Mouse (Mus musculus) intestine, embryonic 14.5 days (tissue): ENCODE measurements around the gene Arl1. TPM values are rescaled to one million over a fixed set of nuclear protein-coding genes. Genes with fewer than 3 reads are reported as not detected.
"Not testable (repeated sequence)": the region's sequence is repeated elsewhere in the genome, so short reads cannot be mapped to it uniquely, and the experiment has no call there.

Experiments
- ATAC-seq: fragments of 200-750 bp; cut with Nextera tagmentation; replicated peaks from 2 replicates; pipeline ENCODE4 v1.8.0; 2017; ENCODE audit warnings: low read depth, moderate number of reproducible peaks, moderate TSS enrichment, moderate library complexity; ENCODE audit not compliant: low FRiP score, low TSS enrichment
- DNase-seq: peaks from one replicate; pipeline ENCODE4 v3.0.0-alpha.2; 2018; ENCODE audit warnings: low spot score
- H3K27ac ChIP-seq: fragments of 300-500 bp; sonication (generic); 2 replicates; pipeline ENCODE4 v1.5.1; 2014; ENCODE audit warnings: low read depth, mild to moderate bottlenecking, control low read depth
- H3K27me3 ChIP-seq: fragments of 300-500 bp; sonication (generic); replicated peaks from 2 replicates; pipeline ENCODE4 v1.6.1; 2014; ENCODE audit warnings: low read length, control low read depth; ENCODE audit not compliant: control insufficient read depth, insufficient read depth
- H3K36me3 ChIP-seq: fragments of 300-500 bp; sonication (generic); 2 replicates; pipeline ENCODE4 v1.6.1; 2014; ENCODE audit warnings: low read length, control low read depth; ENCODE audit not compliant: control insufficient read depth, insufficient read depth
- H3K4me1 ChIP-seq: fragments of 300-500 bp; sonication (generic); replicated peaks from 2 replicates; pipeline ENCODE4 v1.6.1; 2014; ENCODE audit warnings: low read length, control low read depth, mixed read lengths; ENCODE audit not compliant: control insufficient read depth, insufficient read depth
- H3K4me2 ChIP-seq: fragments of 300-500 bp; sonication (generic); 2 replicates; pipeline ENCODE4 v1.6.1; 2014; ENCODE audit warnings: low read length
- H3K4me3 ChIP-seq: fragments of 300-500 bp; sonication (generic); 2 replicates; pipeline ENCODE4 v1.5.1; 2014; ENCODE audit warnings: low read depth, low read length, control low read depth, mixed read lengths
- H3K9ac ChIP-seq: fragments of 300-500 bp; sonication (generic); 2 replicates; pipeline ENCODE4 v1.6.1; 2014; ENCODE audit warnings: mild to moderate bottlenecking, low read length
- H3K9me3 ChIP-seq: fragments of 300-500 bp; sonication (generic); 2 replicates; pipeline ENCODE4 v1.6.1; 2016; ENCODE audit warnings: low read length, control low read depth; ENCODE audit not compliant: control insufficient read depth
- WGBS: fragments of 180-500 bp; shearing (Covaris S2); extraction: QIAGEN DNeasy Blood & Tissue Kit; methylation state at CpG from one replicate; pipeline ENCODE4 v1.1.7; 2014; 5-methylcytosine and 5-hydroxymethylcytosine counted together
- polyA plus RNA-seq: library from polyadenylated mRNA; unstranded; fragments of >200 nt; fragmentation: Nextera tagmentation; extraction: Ambion mirVana; gene quantifications from 2 replicates; pipeline ENCODE4 v1.2.1, GENCODE M21; 2014

Arl1 gene
- polyA plus RNA-seq, 1 experiment from 2014 or later, result 175 TPM

DNA sequence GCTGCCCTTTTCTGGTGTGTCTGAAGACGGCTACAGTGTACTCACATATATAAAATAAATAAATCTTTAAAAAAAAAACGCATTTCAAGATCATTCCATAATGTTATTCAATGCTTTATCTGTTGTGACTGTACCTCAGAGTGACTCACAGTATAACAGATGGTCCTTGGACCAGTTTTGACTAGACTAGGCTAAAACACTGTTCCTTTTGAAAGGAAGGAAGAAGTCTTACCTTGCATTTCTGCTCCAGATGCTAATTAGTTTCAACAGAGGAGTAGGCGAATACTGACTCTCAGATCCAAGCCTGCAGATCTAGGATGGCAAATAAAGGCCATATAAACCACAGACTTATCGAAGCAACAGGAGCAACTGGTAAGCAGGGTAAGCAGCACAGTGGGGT, 50.1 kb downstream of the Arl1 start:
- WGBS, result 82% methylated on average over 4 of the region's 4 CpGs
- H3K4me2 ChIP-seq, result no peak overlapping the region
- H3K27me3 ChIP-seq, result no peaks in the 10 kb centered on the region
- DNase-seq (no peak), ATAC-seq (no peak)
- H3K36me3 ChIP-seq, result peaks cover 61% of the 10 kb centered on the region
- no peaks in the 10 kb centered on the region for H3K4me1 ChIP-seq
- no peak overlapping the region for H3K4me3 ChIP-seq
- H3K9ac ChIP-seq, result no peak overlapping the region
- no peaks in the 10 kb centered on the region for H3K9me3 ChIP-seq
- no peak overlapping the region for H3K27ac ChIP-seq

DNA sequence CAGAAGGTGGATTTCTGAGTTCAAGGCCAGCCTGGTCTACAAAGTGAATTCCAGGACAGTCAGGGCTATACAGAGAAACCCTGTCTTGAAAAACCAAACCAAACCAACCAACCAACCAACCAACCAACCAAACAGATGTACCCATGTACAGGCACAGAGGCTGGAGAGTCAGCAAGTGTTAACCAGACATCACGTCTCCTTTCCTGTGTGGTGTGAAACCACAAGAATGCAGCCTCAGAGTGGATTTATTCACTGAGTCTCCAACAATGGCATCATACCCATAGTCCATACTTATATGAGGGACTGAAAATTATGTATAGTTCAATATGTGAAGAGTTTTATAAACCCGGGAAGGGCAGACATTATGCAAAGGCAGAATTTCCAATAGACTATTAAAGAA, 52.5 kb downstream of the Arl1 start:
- H3K4me3 ChIP-seq, H3K4me1 ChIP-seq, H3K9ac ChIP-seq, DNase-seq, H3K27me3 ChIP-seq, H3K9me3 ChIP-seq, H3K27ac ChIP-seq, ATAC-seq, H3K4me2 ChIP-seq: not testable (repeated sequence)
- 86% methylated on average over 2 of the region's 2 CpGs for WGBS
- peaks cover 61% of the 10 kb centered on the region for H3K36me3 ChIP-seq

GRCm38 (mm10) chr10:88783941-88784340, 53.3 kb downstream of the Arl1 start:
- 93% methylated on average over 5 of the region's 5 CpGs for WGBS
- no peak overlapping the region for H3K4me2 ChIP-seq
- no peak overlapping the region for H3K4me3 ChIP-seq
- no peak overlapping the region for H3K9ac ChIP-seq
- H3K4me1 ChIP-seq, result no peaks in the 10 kb centered on the region
- no peak overlapping the region for H3K27ac ChIP-seq
- DNase-seq, result no peak
- peaks cover 52% of the 10 kb centered on the region for H3K36me3 ChIP-seq
- H3K27me3 ChIP-seq, result no peaks in the 10 kb centered on the region
- no peaks in the 10 kb centered on the region for H3K9me3 ChIP-seq
- no peak for ATAC-seq

- Histone ChIP-seq H3K27ac (no peak overlapping the region), H3K27me3 (no peaks in the 10 kb centered on the region), H3K9ac (no peak overlapping the region), H3K4me3 (no peak overlapping the region), H3K9me3 (no peaks in the 10 kb centered on the region), H3K36me3 (peaks cover 53% of the 10 kb centered on the region), H3K4me1 (no peaks in the 10 kb centered on the region), H3K4me2 (no peak overlapping the region)
- 77% methylated on average over 5 of the region's 5 CpGs for whole genome bisulfite sequencing
- ATAC-seq, result no peak
- peak; percentile 54 for DNase-seq
Measured at GRCm38 (mm10) chr10:88784513-88784931, 53.9 kb downstream of the Arl1 start.

GRCm38 (mm10) chr10:88793671-88794070, 63.0 kb downstream of the Arl1 start:
- H3K9me3 ChIP-seq, result no peaks in the 10 kb centered on the region
- no peak overlapping the region for H3K4me2 ChIP-seq
- H3K4me3 ChIP-seq, result no peak overlapping the region
- H3K9ac ChIP-seq, result no peak overlapping the region
- DNase-seq, result no peak
- H3K27me3 ChIP-seq, result no peaks in the 10 kb centered on the region
- H3K36me3 ChIP-seq, result peaks cover 68% of the 10 kb centered on the region
- no peak overlapping the region for H3K27ac ChIP-seq
- H3K4me1 ChIP-seq, result no peaks in the 10 kb centered on the region
- no peak for ATAC-seq

Other genes with a start within 250 kb of the Arl1 start
- 21.2 and 37.9 TPM in 2 replicates for gene Chpt1, start 226.8 kb upstream of the Arl1 start, polyA plus RNA-seq
- gene Mybpc1, start 125.7 kb upstream of the Arl1 start, polyA plus RNA-seq, result 1.7 and 2.1 TPM in 2 replicates
- 0.51 and 0.62 TPM in 2 replicates for gene Spic, start 45.8 kb upstream of the Arl1 start, polyA plus RNA-seq
- gene Utp20, start 95.9 kb downstream of the Arl1 start, polyA plus RNA-seq, result 30.5 and 34.9 TPM in 2 replicates
- gene Slc5a8, start 155.1 kb downstream of the Arl1 start, polyA plus RNA-seq, result 0.26 and 0.38 TPM in 2 replicates